Mouse (Mus musculus) forebrain, embryonic 11.5 days (tissue): Measurements from ENCODE around the gene Mbd5. TPM values are rescaled to one million over a fixed set of nuclear protein-coding genes. Genes with fewer than 3 reads are reported as not detected.
A peak's percentile ranks its signal among the peaks of the same experiment; 100 is the strongest.

Experiments
- ATAC-seq: fragments of 200-750 bp; cut with Nextera tagmentation; replicated peaks from 2 replicates; pipeline ENCODE4 v1.8.0; 2017; ENCODE audit warnings: moderate TSS enrichment; ENCODE audit not compliant: low FRiP score
- DNase-seq: peaks from one replicate; pipeline ENCODE4 v3.0.0-alpha.2; 2017; ENCODE audit warnings: low spot score
- H3K27ac ChIP-seq: fragments of 300-500 bp; sonication (generic); 2 replicates; pipeline ENCODE4 v1.5.1; 2014; ENCODE audit warnings: low read depth, low read length
- H3K27me3 ChIP-seq: fragments of 300-500 bp; sonication (generic); 2 replicates; pipeline ENCODE4 v1.6.1; 2014; ENCODE audit warnings: mild to moderate bottlenecking, low read length, mixed read lengths; ENCODE audit not compliant: control insufficient read depth, insufficient read depth
- H3K36me3 ChIP-seq: fragments of 300-500 bp; sonication (generic); 2 replicates; pipeline ENCODE4 v1.6.1; 2014; ENCODE audit warnings: mild to moderate bottlenecking, low read length, moderate library complexity, mixed read lengths; ENCODE audit not compliant: control insufficient read depth, insufficient read depth
- H3K4me1 ChIP-seq: fragments of 300-500 bp; sonication (generic); replicated peaks from 2 replicates; pipeline ENCODE4 v1.6.1; 2014; ENCODE audit warnings: low read length, mixed read lengths; ENCODE audit not compliant: control insufficient read depth, insufficient read depth
- H3K4me2 ChIP-seq: fragments of 300-500 bp; sonication (generic); 2 replicates; pipeline ENCODE4 v1.6.1; 2014; ENCODE audit warnings: low read depth, mild to moderate bottlenecking, low read length, moderate library complexity, mixed read lengths; ENCODE audit not compliant: severe bottlenecking
- H3K4me3 ChIP-seq: fragments of 300-500 bp; sonication (generic); 2 replicates; pipeline ENCODE4 v1.5.1; 2014; ENCODE audit warnings: low read depth, low read length
- H3K9ac ChIP-seq: fragments of 300-500 bp; sonication (generic); 2 replicates; pipeline ENCODE4 v1.6.1; 2014; ENCODE audit warnings: low read length
- H3K9me3 ChIP-seq: fragments of 300-500 bp; sonication (generic); 2 replicates; pipeline ENCODE4 v1.6.1; 2016; ENCODE audit warnings: low read length, mixed read lengths; ENCODE audit not compliant: control insufficient read depth
- whole genome bisulfite sequencing: fragments of 180-500 bp; shearing (Covaris S2); extraction: QIAGEN DNeasy Blood & Tissue Kit; methylation state at CpG from one replicate; pipeline ENCODE4 v1.1.7; 2014; 5-methylcytosine and 5-hydroxymethylcytosine counted together
- polyA plus RNA-seq: library from polyadenylated mRNA; unstranded; fragments of >200 nt; fragmentation: Nextera tagmentation; extraction: Ambion mirVana; gene quantifications from 2 replicates; pipeline ENCODE4 v1.2.1, GENCODE M21; 2014

The Mbd5 gene
- polyA plus RNA-seq, 1 experiment from 2014 or later = 32.9 TPM

- WGBS = 94% methylated on average over 7 of the region's 7 CpGs
Measured at GRCm38 (mm10) chr2:49333594-49333993, 384.3 kb downstream of the Mbd5 start.

GRCm38 (mm10) chr2:49335267-49335666 lies 386.0 kb downstream of the Mbd5 start:
- no peak overlapping the region for H3K4me3 ChIP-seq
- no peaks in the 10 kb centered on the region for H3K9me3 ChIP-seq
- no peaks in the 10 kb centered on the region for H3K4me1 ChIP-seq
- DNase-seq = no peak
- H3K4me2 ChIP-seq = no peak overlapping the region
- H3K27me3 ChIP-seq = no peaks in the 10 kb centered on the region
- no peak for ATAC-seq
- WGBS = 92% methylated on average over 9 of the region's 9 CpGs
- H3K36me3 ChIP-seq = no peaks in the 10 kb centered on the region
- H3K27ac ChIP-seq = no peak overlapping the region
- no peak overlapping the region for H3K9ac ChIP-seq

More at GRCm38 (mm10) chr2:49333594-49333993, 384.3 kb downstream of the Mbd5 start:
- Histone ChIP-seq H3K27ac (no peak overlapping the region), H3K4me1 (no peaks in the 10 kb centered on the region), H3K27me3 (no peaks in the 10 kb centered on the region), H3K36me3 (no peaks in the 10 kb centered on the region), H3K9ac (no peak overlapping the region), H3K9me3 (no peaks in the 10 kb centered on the region), H3K4me3 (no peak overlapping the region), H3K4me2 (no peak overlapping the region)
- DNase-seq = no peak
- no peak for ATAC-seq

- no peak overlapping the region for H3K4me3 ChIP-seq
- 87% methylated on average over 2 of the region's 2 CpGs for WGBS
- no peak overlapping the region for H3K9ac ChIP-seq
- no peak for DNase-seq
- no peaks in the 10 kb centered on the region for H3K36me3 ChIP-seq
- no peaks in the 10 kb centered on the region for H3K4me1 ChIP-seq
- no peak overlapping the region for H3K27ac ChIP-seq
- no peak for ATAC-seq
- no peaks in the 10 kb centered on the region for H3K9me3 ChIP-seq
- no peak overlapping the region for H3K4me2 ChIP-seq
- H3K27me3 ChIP-seq = no peaks in the 10 kb centered on the region
Measured at GRCm38 (mm10) chr2:49344287-49344686, 395.0 kb downstream of the Mbd5 start.

DNA sequence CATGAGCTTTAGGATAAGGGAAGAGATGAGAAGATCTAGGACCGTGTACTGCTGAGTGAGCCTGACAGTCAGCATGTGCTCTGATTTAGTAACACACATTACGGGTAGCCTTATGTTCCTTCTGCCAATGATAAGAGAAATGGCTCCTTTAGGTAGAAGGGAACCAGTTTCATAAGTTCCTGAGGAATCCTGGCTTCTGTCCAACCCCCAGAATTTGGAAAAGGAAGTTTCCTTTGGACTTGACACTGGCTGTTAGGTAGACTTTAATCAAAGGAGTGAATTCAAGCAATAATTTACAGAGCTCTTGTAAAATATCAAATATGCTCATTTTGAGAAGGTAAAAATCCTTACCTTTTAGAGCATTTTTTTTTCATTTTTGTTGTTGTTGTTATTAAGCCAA lies 396.5 kb downstream of the Mbd5 start:
- H3K4me1 ChIP-seq = no peaks in the 10 kb centered on the region
- H3K4me3 ChIP-seq = no peak overlapping the region
- H3K27me3 ChIP-seq = no peaks in the 10 kb centered on the region
- no peaks in the 10 kb centered on the region for H3K36me3 ChIP-seq
- DNase-seq = no peak
- WGBS = 84% methylated on average over 2 of the region's 2 CpGs
- H3K9me3 ChIP-seq = no peaks in the 10 kb centered on the region
- no peak overlapping the region for H3K27ac ChIP-seq
- H3K9ac ChIP-seq = no peak overlapping the region
- H3K4me2 ChIP-seq = no peak overlapping the region
- ATAC-seq = no peak

DNA sequence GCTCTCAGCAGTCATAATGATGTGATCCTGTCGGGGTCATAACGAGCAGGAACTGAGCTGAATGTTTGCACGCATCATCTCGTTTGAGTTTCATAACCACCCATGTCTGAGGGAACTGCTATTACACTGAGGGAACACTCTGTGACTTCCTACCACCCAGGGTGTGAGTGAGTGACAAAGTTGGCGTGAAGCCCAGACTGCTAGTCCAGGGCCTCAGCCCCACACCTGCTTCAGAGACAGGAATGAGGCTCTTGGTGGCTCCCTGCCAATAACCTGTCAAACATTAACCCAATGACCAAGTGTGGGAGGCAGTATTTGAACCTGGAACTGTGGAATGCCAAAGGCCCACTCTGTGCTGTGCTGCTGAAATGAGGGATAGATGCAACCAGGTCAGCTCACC lies 400.5 kb downstream of the Mbd5 start:
- no peak for ATAC-seq
- no peak overlapping the region for H3K9ac ChIP-seq

DNA sequence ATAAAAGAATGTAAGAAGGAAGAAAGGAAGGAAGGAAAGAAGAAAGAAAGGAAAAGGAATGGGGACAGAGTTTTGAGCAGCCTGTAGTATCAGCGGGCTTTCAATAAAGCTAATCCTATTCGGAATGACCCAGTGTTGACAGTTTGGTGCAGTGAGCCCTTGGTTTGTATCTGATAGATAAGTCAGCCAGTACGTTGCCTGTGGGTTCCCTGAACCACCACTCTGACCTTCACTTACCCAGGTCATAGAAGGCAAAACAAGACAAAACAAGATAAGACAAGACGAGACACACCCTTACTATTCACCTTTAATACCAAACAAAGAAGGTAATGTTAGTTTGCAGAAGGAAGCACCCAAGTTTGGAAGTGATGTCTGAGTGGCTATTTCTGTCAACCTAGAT lies 401.5 kb downstream of the Mbd5 start:
- no peaks in the 10 kb centered on the region for H3K9me3 ChIP-seq
- no peaks in the 10 kb centered on the region for H3K27me3 ChIP-seq
- no peaks in the 10 kb centered on the region for H3K4me1 ChIP-seq
- no peak overlapping the region for H3K4me3 ChIP-seq
- ATAC-seq (no peak), DNase-seq (no peak)
- H3K9ac ChIP-seq = no peak overlapping the region
- no peaks in the 10 kb centered on the region for H3K36me3 ChIP-seq
- H3K4me2 ChIP-seq = no peak overlapping the region
- H3K27ac ChIP-seq = no peak overlapping the region
- 87% methylated on average over 4 of the region's 4 CpGs for WGBS

More for the DNA sequence above, 400.5 kb downstream of the Mbd5 start:
- 76% methylated on average over 5 of the region's 5 CpGs for whole genome bisulfite sequencing
- no peaks in the 10 kb centered on the region for H3K36me3 ChIP-seq
- no peaks in the 10 kb centered on the region for H3K27me3 ChIP-seq
- H3K4me1 ChIP-seq = no peaks in the 10 kb centered on the region
- H3K4me2 ChIP-seq = no peak overlapping the region
- no peak overlapping the region for H3K4me3 ChIP-seq
- H3K27ac ChIP-seq = no peak overlapping the region
- H3K9me3 ChIP-seq = no peaks in the 10 kb centered on the region
- DNase-seq = peak; percentile 36

DNA sequence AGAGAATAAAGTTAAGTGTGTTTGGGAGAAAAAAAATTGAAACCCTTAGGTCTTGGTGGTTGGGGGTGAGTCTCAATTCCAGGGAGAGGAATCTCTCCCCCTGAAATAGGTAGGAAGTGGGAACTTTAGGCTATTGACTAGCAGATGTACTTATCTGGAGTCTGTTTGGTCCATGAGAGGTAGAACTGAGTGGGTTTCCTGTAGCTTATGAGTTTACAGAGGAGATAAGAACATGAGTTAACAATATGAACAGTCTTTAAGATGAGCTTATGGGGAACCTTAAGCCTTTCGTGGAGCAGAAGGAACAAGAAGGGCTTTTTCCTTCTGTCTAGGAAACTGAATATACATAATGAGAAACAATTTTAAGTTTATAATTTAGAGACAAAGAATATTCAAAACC lies 404.8 kb downstream of the Mbd5 start:
- Histone ChIP-seq H3K4me3 (no peak overlapping the region), H3K27me3 (no peaks in the 10 kb centered on the region), H3K9me3 (no peaks in the 10 kb centered on the region), H3K4me2 (no peak overlapping the region), H3K27ac (no peak overlapping the region), H3K4me1 (no peaks in the 10 kb centered on the region), H3K36me3 (no peaks in the 10 kb centered on the region), H3K9ac (no peak overlapping the region)
- DNase-seq (no peak), ATAC-seq (no peak)
- 88% methylated on average over 1 of the region's 1 CpGs for WGBS

DNA sequence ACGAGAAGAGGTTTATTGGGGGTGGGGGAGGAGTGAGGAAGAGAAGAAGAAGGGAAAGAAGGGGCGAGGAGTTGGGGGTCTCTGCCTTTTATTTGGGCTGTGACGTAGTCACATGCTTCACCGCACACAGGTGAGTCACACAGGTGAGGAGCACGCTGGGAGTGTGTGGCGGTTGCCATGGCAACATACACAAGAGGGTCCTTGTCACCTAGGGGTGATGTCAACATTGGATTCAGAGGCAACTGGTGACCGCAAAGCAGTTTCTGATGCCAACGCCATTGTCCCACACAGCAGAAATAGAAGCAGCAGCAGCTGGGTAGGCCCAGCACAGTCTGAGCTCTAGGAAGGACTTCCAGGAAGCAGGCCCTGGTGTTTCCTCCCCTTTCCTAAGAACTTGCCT lies 406.6 kb downstream of the Mbd5 start:
- Histone ChIP-seq H3K4me2 (no peak overlapping the region), H3K9me3 (no peaks in the 10 kb centered on the region), H3K36me3 (no peaks in the 10 kb centered on the region), H3K4me1 (no peaks in the 10 kb centered on the region), H3K9ac (no peak overlapping the region), H3K4me3 (no peak overlapping the region), H3K27me3 (no peaks in the 10 kb centered on the region), H3K27ac (no peak overlapping the region)
- DNase-seq (no peak), ATAC-seq (no peak)
- 94% methylated on average over 8 of the region's 8 CpGs for WGBS

DNA sequence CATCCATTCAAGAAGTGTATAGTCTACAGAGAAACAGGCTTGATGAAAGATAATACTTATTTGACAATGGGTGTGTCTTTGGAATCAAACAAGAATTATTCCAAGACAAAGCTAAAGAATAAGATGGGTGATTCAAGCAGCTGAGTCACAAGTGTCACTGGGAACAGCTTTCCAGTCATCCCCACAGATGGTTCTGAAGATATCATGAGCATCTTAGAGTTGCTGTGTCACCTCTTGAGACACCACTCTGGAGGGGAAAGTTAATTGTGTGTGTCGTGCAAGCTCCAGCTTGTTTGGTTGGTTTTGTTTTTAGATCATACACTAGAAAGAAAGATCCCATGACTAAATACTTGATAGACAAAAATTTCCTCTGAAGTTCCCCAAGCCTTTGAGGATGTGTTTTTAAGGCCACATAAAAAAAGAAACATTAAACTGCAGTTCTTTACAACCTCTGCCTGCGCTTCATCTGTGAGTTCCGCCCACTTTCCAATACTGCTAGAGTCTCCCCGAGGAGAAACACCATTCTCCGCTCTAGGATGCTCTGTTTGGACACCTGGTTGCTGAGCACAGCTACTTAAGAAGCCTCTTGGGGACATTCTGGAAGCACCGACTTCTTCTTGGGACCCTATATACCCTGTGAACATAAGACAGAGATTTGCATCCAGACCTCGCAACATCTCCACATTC lies 409.0 kb downstream of the Mbd5 start:
- no peaks in the 10 kb centered on the region for H3K4me1 ChIP-seq
- H3K36me3 ChIP-seq = no peaks in the 10 kb centered on the region
- H3K27me3 ChIP-seq = no peaks in the 10 kb centered on the region
- no peak overlapping the region for H3K4me3 ChIP-seq
- H3K4me2 ChIP-seq = no peak overlapping the region
- DNase-seq = no peak
- WGBS = 92% methylated on average over 7 of the region's 7 CpGs
- no peak for ATAC-seq
- no peaks in the 10 kb centered on the region for H3K9me3 ChIP-seq
- no peak overlapping the region for H3K9ac ChIP-seq
- no peak overlapping the region for H3K27ac ChIP-seq
